Mouse (Mus musculus) spleen, adult 2 months (tissue): ENCODE data around the gene Lamc2.

ENCODE experiments used
- CTCF ChIP-seq: fragments of 200-500 bp; IDR thresholded peaks from 2 replicates; pipeline ENCODE4 v1.5.1; 2011; ENCODE audit warnings: mild to moderate bottlenecking, inconsistent platforms; ENCODE audit not compliant: insufficient read depth, insufficient read length, insufficient replicate concordance; ENCODE audit errors: extremely low read depth
- POLR2A ChIP-seq: fragments of 200-500 bp; IDR thresholded peaks from 2 replicates; pipeline ENCODE4 v1.6.1; 2011; ENCODE audit warnings: low read depth, low read length, inconsistent platforms

GRCm38 (mm10) chr1:153192379-153192778 lies 6.1 kb upstream of the Lamc2 start:
- TF ChIP-seq CTCF (no peak), POLR2A (no peak)
